Mouse (Mus musculus) kidney, embryonic 15.5 days (tissue): ENCODE results near the gene Sit1. TPM values are rescaled to one million over a fixed set of nuclear protein-coding genes. Genes with fewer than 3 reads are reported as not detected.

ENCODE experiments used
- polyA plus RNA-seq: library from polyadenylated mRNA; unstranded; fragments of >200 nt; fragmentation: Nextera tagmentation; extraction: Ambion mirVana; gene quantifications from 2 replicates; pipeline ENCODE4 v1.2.1, GENCODE M21; 2015

Sit1 gene
- polyA plus RNA-seq, 1 experiment from 2014 or later: not detected

Other genes starting within 250 kb of the Sit1 start
- gene Atp8b5, start 216.6 kb downstream of the Sit1 start, polyA plus RNA-seq: 0.27 and 0.50 TPM in 2 replicates
- 11.7 and 14.1 TPM in 2 replicates for gene Rusc2, start 101.8 kb downstream of the Sit1 start, polyA plus RNA-seq
- gene Fam166b, start 54.6 kb downstream of the Sit1 start, polyA plus RNA-seq: 0.27 and 0.44 TPM in 2 replicates
- gene Tesk1, start 41.8 kb downstream of the Sit1 start, polyA plus RNA-seq: 5.9 and 7.4 TPM in 2 replicates
- 3.0 and 4.3 TPM in 2 replicates for gene Cd72, start 29.1 kb downstream of the Sit1 start, polyA plus RNA-seq
- 69.5 and 72.2 TPM in 2 replicates for gene Ccdc107, start 9.2 kb upstream of the Sit1 start, polyA plus RNA-seq
- 40.8 and 45.3 TPM in 2 replicates for gene Arhgef39, start 16.0 kb upstream of the Sit1 start, polyA plus RNA-seq
- gene Car9, start 23.2 kb upstream of the Sit1 start, polyA plus RNA-seq: 1.7 and 2.1 TPM in 2 replicates
- gene Tpm2, start 40.0 kb upstream of the Sit1 start, polyA plus RNA-seq: 248 and 303 TPM in 2 replicates
- 61.6 and 66.4 TPM in 2 replicates for gene Creb3, start 78.6 kb upstream of the Sit1 start, polyA plus RNA-seq
- 71.8 and 81.0 TPM in 2 replicates for gene Tln1, start 79.0 kb upstream of the Sit1 start, polyA plus RNA-seq
- gene Rgp1, start 95.0 kb upstream of the Sit1 start, polyA plus RNA-seq: 29.3 and 30.7 TPM in 2 replicates
- gene Gba2, start 95.1 kb upstream of the Sit1 start, polyA plus RNA-seq: 20.4 and 22.7 TPM in 2 replicates
- 1.3 and 2.6 TPM in 2 replicates for gene Msmp, start 100.8 kb upstream of the Sit1 start, polyA plus RNA-seq
- 8.0 and 10.2 TPM in 2 replicates for gene Npr2, start 148.2 kb upstream of the Sit1 start, polyA plus RNA-seq
- gene Spag8, start 169.9 kb upstream of the Sit1 start, polyA plus RNA-seq: 1.4 and 1.7 TPM in 2 replicates
- 115 and 129 TPM in 2 replicates for gene Hint2, start 172.7 kb upstream of the Sit1 start, polyA plus RNA-seq
- gene Tmem8b, start 185.2 kb upstream of the Sit1 start, polyA plus RNA-seq: 2.7 and 3.6 TPM in 2 replicates
- gene Fam221b, start 185.4 kb upstream of the Sit1 start, polyA plus RNA-seq: 2.7 and 3.3 TPM in 2 replicates
- not detected in 2 replicates for gene Olfr70, start 217.1 kb upstream of the Sit1 start, polyA plus RNA-seq
- gene Olfr71, start 226.5 kb upstream of the Sit1 start, polyA plus RNA-seq: not detected in 2 replicates
- 0.77 and 1.0 TPM in 2 replicates for gene Hrct1, start 243.5 kb upstream of the Sit1 start, polyA plus RNA-seq
- gene Spaar, start 246.3 kb upstream of the Sit1 start, polyA plus RNA-seq: 0.12 and 0.19 TPM in 2 replicates